Mouse (Mus musculus) urinary bladder, postnatal 4 days (tissue): Measurements from ENCODE around the gene Tor1aip2.
"Not testable (repeated sequence)": the region's sequence is repeated elsewhere in the genome, so short reads cannot be mapped to it uniquely, and the experiment has no call there.

Source experiments
- DNase-seq, 2 experiments: peaks; one replicate each; pipeline ENCODE4 v3.0.0; 2021 to 2022; ENCODE audit warnings: low spot score in 2 of 2

The Tor1aip2 gene

DNA sequence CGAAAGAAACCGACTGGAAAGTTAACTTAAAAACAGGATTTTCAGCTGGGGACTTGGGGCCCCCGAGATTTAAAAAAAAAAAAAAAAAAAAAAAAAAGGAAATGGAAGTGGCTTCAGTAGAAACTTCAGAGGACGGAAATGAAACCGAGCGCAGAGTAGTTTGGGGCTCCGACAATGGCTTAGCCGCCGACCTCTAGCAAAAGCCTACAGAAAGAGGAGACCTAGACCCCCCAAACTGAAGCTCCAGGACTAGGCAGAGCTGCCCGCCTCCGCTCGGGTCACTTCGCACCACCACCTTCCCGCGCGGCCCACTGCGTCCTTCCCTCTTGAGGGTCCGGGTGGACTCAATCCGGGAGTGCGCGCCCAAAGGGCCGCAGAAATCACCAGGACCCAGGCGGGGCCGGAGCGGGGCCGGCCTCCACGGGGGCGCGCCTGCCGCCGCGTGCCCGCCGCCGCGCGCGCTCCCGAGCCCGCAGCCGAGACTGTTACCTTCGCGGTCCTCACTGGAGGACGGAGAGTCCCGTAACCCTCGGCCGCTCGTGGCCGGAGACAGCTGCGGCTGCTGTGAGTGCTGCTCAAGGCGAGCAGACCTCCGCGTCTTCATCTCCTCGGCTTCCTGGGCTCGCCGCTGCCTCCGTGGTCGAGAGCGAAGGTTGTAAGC, at the start of gene Tor1aip2:
Tor1aip2 (plus strand) TSS at position 135 of the 661 bp plus-strand sequence.
- DNase-seq, result peak; percentile 80 to 84

DNA sequence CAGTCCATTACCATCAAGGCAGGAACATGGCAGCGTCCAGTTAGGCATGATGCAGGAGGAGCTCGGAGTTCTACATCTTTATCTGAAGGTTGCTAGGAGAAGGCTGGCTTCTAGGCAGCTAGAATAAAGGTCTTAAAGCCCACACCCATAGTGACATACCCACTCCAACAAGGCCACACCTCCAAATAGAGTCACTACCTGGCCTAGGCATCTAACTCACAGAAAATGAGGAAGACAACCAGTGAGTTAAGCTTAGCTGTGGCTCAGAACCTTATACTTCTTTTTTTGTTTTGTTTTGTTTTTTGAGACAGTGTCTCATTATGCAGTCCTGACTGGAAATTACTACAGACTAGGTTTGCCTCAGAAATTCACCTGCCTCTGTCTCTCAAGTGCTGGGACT, 47.6 kb upstream of the Tor1aip2 start:
- DNase-seq, result no peak

GRCm38 (mm10) chr1:155989387-155989786, 45.8 kb upstream of the Tor1aip2 start:
- no peak for DNase-seq

GRCm38 (mm10) chr1:155990391-155990790, 44.8 kb upstream of the Tor1aip2 start:
- no peak for DNase-seq

DNA sequence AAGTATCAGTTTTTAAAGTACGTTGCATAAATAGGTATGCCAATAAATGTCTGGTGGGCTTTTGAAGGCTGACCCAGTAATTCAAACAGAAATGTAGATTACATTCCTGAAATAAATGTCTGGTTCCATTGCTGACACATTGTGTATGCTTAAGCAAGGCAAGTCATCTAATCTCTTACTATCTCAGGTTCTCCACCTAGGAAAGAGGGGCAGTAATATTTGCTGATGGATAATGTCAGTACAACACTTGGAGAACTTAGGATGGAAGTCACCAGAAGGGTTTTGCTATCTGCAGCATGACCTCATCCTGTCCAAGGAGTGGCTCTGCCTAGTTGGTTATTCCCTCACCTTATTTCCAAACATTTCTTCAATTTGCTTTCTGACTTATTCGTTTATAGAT, 40.7 kb upstream of the Tor1aip2 start:
- no peak for DNase-seq

- no peak for DNase-seq
Measured at GRCm38 (mm10) chr1:155995612-155996011, 39.6 kb upstream of the Tor1aip2 start.

- no peak for DNase-seq
Measured at GRCm38 (mm10) chr1:156002366-156002765, 32.8 kb upstream of the Tor1aip2 start.

DNA sequence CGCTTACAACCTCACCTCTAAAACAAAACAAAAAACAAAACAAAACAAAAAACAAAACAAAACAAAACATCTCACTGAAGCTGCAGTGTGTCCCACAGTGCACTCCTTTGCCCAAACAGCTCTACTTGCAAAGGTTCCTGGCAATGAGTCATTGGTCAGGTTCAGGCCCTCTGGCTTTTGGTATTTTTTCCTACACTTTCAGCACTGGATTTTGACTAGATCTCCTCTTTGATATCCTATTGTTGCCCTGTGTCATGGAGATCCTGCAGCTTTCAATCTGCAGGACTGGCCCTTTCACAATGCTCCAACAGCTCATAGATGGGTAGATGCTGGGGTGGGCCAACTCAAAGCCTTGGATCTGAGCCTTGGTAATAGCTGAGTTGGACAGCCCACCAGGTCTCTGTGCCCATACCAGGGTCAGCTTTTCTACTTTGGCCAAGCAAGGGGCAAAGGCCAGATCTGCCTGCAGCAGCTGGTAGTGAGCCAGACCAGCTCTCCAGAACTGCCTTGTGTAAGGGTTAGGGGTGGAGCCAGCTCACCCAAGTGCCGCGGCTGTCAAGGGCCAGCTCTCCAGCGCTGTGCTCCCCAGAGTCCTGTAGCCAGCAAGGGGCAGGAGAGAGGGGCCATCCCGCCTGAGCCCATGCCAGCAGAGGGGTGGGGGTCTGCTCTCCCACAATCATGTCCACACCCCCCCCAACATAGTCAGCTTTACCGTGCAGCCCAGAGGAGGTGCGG, 31.8 kb upstream of the Tor1aip2 start:
- DNase-seq, result no peak

- no peak for DNase-seq
Measured at GRCm38 (mm10) chr1:156005906-156006305, 29.3 kb upstream of the Tor1aip2 start.

GRCm38 (mm10) chr1:156009003-156009402, 26.2 kb upstream of the Tor1aip2 start:
- DNase-seq, result no peak

GRCm38 (mm10) chr1:156019800-156020199, 15.4 kb upstream of the Tor1aip2 start:
- no peak for DNase-seq

DNA sequence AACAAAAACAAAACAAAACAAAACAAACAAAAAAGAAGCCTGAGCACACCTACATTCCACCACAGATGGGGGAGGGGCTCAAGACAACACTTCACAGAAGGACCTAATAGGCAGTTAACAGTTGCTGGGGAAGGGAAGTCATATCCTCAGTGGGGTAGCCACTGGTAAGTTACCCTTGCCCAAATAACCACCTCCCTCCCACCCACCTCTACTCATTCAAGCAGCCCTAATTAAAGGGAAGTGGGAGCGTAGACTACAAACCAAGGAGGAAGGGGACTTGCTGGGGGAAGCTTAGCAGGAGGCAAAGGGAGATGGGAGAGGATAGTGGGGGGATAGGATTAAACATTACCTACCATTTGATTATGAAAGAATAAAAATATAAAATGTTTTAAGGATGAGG, 14.8 kb upstream of the Tor1aip2 start:
- no peak for DNase-seq

DNA sequence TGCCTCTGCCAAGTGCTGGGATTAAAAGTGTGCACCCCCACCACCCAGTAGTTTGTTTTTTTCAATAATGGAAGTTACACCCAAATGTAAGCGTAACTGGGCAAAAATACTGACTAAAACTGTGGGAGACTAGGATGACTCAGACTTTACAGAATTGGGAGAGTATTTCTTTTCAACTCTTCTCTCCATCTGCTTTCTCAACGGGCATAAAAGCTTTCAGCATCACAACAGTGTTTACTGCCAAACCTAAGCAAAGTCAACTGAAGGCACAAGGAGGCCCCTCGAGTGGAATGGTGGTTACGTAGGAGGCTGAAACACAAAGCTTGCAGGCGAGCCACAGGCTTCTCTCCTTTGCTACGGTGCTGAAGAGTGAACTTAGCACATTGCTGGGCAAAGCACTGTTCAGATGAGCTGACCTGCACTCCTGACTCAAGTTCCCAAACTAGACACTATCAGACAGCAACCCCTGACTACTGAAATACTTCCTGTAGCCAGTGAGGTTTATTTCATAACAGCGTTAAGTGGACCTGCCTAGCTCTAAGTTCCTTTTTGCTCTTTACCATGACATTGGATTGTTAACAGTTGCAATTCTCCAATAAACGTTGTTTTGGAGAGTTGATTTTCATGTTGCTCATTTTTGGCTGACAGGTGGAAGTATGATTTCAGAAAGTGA, 10.2 kb upstream of the Tor1aip2 start:
- no peak for DNase-seq

DNA sequence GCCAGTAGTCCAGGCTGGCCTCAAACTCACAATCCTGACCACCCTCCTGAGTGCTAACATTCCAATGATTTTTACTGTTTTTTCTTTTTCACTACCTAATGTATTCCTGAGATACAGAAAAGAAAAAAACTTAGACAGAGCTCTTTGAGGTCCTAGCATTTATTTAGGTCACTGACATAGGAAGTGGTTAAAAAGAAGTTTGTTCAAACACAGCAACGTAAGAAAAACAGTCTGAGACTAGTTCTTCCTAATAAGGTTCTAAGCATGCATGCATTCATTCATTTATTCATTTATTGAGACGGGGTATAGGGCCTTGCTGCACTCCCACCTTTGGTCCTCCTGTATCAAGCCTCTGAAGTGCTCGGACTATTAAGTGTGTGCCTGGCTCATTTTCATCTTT, 7.4 kb upstream of the Tor1aip2 start:
- DNase-seq, result no peak

GRCm38 (mm10) chr1:156028340-156028975, 6.7 kb upstream of the Tor1aip2 start:
- no peak for DNase-seq

DNA sequence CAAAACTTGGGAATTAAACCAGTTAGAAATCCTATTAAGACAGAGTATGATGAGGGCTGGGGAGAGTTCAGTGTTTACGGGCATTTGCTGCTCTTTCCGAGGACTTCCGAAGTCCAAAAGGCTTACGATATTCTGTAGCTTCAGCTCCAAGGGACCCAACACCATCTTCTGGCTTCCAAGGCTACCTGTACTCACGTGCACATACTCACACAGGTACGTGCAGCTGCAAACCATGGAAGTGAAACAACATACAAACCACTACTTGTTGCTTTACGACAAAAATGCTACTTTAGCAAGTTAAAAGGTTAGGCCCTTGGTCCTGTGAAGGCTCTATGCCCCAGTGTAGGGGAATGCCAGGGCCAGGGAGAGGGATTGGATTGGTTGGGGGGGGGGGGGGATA, 1.3 kb upstream of the Tor1aip2 start:
- no peak for DNase-seq

DNA sequence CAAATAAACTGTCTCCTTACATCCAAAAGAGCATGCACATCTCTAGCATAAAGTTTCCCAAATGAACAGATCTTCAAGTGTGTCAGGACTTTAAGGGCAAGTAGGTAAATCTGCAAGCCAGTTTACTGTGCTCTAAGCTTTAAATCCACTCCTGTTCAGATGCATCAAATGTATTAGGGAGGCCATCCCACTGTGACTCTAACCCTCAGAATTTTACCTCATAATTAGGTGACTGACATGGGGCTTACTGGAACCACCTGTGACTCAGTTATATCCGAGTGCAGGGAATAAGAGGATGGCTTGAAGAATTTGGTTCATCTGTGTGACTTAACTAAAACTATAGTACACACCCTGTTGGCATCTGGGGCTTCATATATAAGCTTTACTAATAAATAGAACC, 542 bp upstream of the Tor1aip2 start:
- DNase-seq, result no peak

- DNase-seq, result peak; percentile 96 to 97
Measured at GRCm38 (mm10) chr1:156035930-156036737, 931 bp downstream of the Tor1aip2 start, which contains the start of gene Tor1aip1. Gene Tor1aip1, minus strand, starts transcription at chr1:156036480.

GRCm38 (mm10) chr1:156037144-156037583, 2.0 kb downstream of the Tor1aip2 start:
- no peak for DNase-seq

DNA sequence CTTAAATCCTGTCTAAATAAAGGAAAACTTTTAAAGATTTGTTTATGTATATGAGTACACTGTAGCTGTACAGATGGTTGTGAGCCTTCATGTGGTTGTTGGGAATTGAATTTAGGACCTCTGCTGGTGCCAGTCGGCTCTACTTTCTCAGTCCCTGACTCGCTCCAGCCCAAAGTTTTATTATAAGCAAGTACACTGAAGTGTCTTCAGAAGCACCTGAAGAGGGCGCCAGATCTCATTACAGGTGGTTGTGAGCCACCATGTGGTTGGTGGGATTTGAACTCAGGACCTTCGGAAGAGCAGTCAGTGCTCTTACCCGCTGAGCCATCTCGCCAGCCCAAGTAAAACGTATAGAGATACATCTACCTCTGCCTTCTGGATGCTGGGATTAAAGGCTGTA, 4.8 kb downstream of the Tor1aip2 start:
- not testable (repeated sequence) for DNase-seq

DNA sequence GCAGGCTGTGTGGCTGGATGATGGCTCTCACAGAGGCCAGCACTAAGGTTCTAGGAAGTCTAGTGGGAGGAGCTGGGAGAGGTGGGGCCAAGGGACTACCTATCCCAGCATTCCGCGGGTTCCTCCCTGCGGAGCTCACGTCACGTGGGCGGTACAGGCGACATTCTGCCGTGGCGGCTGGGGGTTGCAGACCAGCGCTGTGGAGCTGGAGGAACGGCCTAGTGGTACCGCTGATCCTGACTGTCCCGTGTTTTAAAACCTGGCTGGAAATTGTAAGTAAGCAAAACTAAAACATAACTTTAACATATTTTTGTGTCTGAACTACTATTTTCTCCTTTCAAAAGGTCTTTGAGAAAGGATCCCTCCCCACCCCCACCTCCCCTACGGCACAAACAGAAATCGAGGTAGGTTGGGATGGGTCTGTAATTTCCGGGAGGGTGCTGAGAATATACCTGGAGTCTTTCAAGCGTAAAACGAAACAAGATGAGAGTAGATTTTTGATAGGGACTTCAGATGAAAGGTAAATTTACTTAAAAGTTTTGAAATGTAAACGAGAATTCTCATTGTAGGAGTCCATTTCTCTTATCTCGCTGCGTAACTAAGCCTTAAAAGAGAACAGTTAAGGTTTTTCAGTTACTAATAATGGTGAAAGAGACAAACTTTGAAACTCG, 5.7 kb downstream of the Tor1aip2 start:
- peak; percentile 84 to 89 for DNase-seq
